Mouse (Mus musculus) cerebellum, adult 11 months (tissue): ENCODE data around the gene Mipol1.
"Not testable (repeated sequence)": the region's sequence is repeated elsewhere in the genome, so short reads cannot be mapped to it uniquely, and the experiment has no call there.

ENCODE experiments used
- DNase-seq: peaks from one replicate; pipeline ENCODE4 v3.0.0; 2022

Gene Mipol1

DNA sequence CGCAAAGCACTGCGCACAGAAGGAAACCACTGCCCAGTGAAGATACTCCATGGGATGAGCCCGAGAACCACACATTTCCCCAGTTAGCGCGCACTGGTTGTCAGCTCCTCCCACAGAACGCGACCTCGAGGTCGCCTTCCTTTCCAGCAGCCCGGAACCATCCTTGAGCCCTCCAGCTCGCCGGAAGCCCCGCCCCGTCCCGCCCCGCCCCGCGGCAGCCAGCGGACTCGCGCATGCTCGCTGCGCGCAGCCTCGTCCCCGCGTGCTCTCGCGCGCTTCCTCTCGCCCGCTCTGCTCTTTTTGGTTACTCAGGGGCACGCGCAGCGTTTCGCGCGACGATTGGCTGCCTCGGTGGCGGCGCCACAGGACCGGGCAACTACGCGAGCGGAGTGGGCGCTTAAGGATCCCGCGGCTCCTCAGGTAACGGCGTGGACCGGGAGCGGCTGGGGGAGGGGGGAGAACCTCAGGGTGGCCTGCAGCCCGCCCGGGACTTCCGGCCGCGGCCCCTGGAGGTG is at the start of gene Mipol1, which contains the start of gene Prps1l3:
Gene Mipol1 (plus strand): TSS at position 236 of the 515 bp plus-strand sequence.
Gene Prps1l3 (plus strand): TSS at position 221 of the 515 bp plus-strand sequence.
- peak; percentile 82 for DNase-seq

DNA sequence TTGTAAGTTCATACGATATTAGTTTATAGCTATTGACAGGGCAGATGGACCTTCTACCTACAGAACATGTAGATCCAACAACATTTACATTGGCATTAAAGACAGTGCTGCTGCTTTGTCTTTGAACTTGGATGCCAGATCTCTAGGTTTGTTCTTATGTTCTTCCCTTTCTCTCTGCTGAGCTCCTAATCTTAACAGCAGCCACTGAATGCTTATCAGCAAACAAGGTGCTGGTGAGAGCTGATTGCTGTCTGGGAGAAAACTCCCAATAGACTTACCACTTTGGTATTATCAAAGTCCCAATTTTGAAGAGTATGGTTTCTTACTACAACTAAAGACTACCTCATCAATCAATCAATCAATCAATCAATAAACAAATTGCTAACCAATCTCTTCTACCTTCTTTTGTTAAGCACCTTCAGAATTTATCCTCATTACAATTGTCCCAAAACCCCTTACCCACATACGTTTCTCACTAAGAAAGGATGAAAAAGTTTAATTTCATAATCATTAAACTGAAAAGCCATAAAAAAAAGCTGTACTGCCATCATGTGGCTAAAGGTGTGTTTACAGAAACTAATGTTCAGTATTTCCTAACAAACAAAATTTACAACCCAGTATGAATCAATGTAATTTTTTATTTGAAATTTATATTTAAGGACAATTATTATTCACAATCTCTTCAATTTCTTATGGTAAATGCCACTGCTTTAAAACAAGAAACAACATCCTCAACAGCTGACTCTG is 45.7 kb upstream of the Mipol1 start:
- no peak for DNase-seq

DNA sequence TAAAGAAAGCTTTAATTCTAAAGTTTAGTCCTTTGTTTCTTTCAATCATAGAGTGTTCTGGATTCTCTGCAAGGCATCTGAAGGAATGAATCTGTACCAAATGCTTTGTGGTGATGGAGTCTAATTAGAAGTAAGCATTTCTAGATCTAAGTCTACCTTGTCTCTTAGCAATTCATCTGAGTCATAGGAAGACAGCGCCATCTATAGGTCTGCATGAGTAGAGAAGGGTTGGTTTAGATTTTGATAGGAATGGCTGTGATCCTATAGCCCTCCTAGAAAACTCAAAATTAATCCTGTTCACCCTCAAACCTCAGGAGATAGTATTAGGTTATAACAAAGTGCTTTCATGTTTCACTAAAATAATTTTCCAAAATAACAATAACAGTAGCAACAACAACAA is 44.8 kb upstream of the Mipol1 start:
- DNase-seq: no peak

DNA sequence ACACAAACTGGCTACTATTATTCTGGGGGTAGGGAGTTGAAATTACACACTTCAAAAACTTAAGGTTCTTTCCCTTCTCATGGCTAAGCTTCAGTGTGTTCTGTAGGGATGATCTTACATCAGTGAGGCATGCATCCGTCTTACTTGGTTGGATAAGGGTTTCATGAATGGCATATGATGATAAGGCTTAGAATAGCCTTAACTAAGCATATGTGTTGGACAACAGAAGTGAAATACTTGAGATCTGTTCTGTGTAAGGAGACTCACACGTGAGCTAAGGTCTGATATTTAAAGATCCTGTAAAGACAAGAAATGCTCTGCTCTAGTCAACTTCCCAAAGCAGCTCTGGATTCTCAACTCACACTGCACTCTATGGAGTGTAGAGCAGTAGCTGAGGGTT is 44.1 kb upstream of the Mipol1 start:
- no peak for DNase-seq

DNA sequence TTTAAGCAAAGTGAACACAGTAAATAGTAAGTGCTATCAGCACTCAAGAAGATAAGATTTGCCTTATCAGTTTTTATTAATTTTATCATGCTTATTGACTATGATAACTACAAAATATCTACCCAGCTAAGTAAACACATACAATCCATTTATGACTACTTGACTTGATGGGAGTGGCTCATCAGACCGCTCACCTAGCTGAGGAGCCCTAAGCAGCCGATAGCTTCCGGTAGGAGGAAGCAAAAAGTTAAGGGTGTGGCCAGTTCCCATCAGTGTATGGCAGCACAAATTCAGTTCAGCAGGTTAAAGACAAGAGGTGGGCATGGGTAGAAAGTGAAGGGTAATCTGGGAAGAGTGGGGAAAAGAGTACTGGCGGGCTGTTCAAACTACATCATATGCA is 43.2 kb upstream of the Mipol1 start:
- DNase-seq: no peak

DNA sequence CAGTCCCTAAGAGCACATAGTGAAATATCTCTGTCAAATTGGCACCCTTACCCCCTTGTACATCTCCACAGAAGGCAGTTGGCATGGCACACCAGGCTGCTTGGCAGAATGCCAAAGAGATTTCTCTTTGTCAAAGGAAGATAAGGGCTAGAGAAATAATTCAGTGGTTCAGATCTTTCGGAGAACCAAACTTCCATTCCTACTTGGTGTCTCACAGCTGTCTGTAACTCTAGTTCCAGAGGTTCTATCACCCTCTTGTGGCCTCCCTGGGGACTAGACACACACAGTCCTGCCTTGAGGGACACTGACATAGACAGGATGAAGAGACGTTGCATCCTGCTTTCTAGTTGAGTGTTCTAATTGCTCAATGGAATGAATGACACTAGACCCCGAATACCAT is 35.6 kb upstream of the Mipol1 start:
- DNase-seq: peak; percentile 4

DNA sequence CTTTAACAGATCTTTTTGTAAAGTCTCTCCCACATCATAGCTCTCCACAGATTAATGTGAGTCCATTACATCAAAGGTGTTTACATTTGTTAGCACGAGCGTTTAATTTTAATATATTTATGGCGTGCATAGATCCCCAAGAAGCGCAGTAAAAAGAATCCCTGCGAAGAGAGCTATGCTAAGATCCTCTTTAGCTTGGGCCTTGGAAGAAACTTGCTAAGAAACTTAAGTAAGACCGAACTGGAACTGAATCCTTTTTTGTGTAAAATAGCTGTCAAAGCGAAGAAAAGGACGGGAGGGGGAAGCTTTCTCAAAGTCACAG is 34.0 kb upstream of the Mipol1 start:
- DNase-seq: no peak

DNA sequence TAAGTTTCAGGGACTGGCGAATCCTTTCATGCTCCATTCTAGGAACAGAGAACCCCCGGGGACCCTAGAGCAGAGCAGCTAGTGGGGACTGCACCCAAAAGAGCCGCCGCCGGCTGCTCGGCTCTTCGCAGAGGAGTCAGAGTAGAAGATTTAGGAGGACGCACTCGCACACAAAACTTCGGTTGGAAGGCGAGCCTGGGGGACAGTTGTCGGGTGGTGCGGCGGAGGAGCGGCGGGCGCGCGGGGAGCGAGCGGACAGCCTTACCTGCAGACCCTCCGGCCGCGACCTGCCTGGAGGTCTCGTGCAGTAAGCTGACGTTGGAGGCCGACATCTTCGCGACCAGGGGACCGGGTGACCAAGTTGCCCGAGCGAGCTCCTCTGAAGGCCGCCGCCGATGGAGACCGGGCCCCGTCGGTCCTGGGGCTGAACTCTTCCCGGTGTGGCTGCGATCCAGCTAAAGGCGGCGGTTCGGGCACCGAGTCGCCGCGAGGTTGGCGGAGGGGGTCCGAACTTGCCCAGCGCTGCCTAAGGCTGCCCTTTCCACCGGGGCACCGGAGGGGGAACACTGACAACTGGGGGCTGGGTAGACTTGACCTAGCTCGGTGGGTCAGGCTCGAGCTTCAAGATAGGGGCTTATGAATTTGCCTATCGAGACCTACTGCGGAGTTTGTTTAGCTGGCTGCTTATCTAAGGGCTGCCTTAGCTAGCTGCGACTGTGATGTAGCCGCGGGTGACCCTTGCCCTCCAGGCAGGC is 33.4 kb upstream of the Mipol1 start:
- no peak for DNase-seq

DNA sequence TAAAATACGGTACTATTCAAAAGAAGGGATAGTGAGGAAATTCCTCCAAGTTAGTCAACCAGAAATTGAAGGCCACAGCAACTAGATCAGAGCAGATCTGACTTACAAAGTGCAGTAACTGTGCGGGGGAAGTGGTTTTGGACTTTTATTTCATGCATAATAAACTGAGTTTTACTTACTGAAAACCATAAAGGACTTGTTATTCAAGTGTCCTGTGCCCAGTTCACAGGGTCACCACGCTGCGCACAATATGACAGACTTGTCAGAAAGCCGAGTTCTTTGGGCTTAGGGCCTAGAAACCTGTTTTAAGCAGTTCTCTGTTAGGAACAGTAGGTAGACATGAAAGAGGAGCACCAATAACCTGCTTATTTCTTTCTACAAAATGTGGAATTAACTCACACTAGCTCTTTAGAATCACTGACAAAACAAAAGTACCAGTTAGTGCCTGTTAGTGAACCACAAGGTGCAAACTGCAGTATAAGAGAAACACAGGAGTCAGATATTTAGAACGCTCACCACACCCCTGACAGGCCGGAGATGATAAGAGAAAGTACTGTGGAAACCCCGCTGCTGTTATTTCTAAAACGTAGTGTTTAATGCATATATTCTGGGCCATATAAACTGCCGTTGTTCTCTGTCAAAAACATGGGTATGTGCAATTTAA is 32.7 kb upstream of the Mipol1 start, which contains the start of gene Slc25a21:
Gene Slc25a21 (minus strand): TSS at position 110 of the 664 bp plus-strand sequence.
- no peak for DNase-seq

DNA sequence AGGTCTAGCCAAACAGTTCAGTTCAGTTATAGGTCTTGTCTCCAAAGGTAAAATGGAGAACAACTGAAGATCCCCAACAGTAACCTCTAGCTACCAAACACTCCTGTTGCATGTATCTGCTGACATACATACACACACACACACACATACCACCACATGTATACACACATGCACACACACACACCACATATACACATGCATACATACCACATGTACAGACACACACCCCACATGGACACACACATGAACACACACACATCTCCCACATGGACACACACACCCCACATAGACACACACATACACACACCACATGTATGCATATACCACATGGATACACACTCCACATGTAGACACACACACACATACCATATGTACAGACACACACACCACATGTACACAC is 32.0 kb upstream of the Mipol1 start:
- no peak for DNase-seq

DNA sequence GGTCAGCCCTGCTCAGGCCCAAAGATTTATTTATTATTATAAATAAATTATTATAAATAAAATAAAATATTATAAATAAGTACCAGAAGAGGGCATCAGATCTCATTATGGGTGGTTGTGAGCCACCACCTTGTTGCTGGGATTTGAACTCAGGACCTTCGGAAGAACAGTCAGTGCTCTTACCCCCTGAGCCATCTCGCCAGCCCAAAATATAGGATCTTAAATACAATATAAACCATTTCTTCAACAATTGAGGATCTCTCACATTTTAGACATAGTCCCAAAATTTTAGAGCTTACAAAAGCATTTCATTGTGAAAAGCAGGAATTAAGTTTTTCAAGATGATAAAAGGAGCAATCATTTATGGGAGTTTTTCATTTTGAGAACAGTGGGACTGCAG is 30.8 kb upstream of the Mipol1 start:
- DNase-seq: no peak

DNA sequence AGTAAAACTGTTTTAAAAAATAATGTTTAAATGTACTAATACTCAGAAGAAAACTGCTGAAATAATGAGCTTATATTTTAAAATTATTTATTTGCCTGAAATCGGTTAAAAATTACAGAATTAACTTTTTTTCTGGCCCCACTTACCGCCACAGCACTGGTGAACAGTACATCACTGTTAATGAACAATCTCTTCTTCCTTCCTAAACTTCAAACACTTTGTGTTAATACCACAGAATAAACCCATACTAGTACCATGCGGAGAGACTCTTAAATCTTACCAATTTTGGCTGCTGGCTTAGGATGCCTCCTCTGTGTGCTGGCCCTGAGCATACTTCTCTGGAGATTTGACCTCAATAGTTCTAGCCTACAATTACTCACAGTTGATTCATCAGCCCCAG is 28.3 kb upstream of the Mipol1 start:
- no peak for DNase-seq

DNA sequence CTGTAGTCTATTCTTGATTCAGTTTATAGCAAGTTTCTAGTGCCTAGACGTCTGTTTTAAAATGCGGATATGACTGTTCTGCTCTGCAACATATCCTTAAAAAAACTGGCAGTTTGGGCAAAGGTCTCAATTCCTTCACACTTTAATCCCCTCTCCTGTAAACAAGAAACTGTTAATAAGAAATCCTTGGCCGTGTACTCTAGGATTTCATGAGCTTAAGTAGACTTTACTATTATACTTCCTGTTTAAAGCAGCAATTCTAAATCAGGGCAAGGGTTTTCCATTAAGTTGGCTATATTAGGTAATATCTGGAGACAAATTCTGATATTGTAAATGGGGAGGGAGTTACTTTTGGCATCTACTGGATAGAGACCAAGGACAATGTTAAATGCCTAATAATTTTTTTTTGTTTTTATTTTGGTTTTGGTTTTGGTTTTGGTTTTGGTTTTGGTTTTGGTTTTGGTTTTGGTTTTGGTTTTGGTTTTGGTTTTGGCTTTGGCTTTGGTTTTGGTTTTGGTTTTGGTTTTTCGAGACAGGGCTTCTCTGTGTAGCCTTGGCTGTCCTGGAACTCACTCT is 25.9 kb upstream of the Mipol1 start:
- no peak for DNase-seq

DNA sequence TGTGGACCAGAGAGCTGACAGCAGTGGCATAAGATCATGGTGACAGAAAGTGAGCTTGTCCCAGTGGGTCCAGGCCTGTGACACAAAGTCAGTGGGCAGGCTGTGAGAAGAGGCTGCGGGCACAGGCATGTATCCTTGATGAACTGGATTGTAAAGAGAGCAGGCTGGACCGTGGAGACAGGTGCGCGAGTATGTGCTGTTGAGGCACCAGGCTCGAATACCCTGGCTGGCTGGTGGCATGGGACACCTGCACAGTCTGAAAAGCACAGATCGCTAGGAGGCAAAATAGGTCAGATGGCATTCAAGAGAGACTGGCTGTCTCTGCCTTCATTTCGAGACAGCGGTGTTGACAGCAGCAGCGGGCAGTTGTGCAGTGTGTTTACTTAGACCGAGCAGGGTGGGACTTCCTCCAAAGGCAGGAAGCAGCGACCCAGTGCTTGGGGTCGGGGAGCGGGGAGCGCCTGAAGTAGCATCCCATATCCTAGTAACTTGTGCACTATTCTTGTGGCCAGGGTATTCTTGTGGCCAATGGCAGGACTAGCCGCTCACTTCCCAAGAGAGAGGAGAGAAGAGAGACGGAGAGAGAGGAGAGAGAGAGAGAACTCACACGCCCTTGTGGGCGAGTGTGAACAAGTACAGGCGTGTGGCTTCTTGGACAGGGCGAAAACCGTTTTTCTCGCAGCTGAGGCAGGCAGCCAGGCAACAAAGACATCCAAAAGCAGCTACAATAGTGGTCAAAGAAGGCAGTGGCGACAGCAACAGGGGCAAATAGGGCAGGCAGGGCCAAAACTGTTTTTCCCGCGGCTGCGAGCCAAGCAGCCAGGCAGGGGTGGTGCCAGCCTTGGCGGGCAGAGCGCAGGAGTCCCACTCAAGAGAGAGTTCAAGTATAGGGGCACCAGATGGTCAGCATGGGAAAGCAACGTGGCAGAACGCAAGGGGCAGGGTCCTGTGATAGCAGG is 18.6 kb upstream of the Mipol1 start:
- DNase-seq: no peak

DNA sequence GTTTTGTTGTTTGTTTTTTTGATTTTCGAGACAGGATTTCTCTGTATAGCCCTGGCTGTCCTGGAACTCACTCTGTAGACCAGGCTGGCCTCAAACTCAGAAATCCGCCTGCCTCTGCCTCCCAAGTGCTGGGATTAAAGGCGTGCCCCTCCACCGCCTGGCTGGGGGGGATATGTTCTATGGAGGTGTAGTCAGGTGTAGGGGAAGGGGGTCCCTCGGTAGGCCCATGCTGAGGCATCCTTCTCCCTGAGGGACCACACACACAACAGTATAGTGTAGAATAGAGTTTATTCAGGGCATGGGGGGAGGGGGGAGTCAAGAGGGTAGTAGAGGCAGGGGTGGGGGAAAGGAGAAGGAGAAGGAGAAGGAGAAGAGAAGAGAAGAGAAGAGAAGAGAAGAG is 17.8 kb upstream of the Mipol1 start:
- not testable (repeated sequence) for DNase-seq

DNA sequence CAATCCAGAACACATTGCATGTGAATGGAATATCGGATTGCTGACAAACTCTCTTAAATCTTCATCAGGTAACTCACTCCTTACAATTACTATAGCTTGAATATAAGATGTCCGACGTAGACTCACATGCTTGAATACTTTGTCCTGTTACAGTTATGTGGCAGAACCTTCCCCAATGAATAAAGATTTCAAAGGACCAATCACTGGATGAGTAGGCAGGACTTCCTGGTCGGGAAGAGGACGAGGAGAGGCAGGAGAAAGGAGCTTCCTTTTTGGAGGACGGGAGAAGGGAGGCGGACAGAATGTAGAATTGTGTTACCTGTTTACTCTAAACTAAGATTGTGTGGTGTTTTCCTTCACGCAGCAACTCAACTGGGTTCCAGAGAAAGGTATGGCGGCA is 3.8 kb upstream of the Mipol1 start:
- no peak for DNase-seq

DNA sequence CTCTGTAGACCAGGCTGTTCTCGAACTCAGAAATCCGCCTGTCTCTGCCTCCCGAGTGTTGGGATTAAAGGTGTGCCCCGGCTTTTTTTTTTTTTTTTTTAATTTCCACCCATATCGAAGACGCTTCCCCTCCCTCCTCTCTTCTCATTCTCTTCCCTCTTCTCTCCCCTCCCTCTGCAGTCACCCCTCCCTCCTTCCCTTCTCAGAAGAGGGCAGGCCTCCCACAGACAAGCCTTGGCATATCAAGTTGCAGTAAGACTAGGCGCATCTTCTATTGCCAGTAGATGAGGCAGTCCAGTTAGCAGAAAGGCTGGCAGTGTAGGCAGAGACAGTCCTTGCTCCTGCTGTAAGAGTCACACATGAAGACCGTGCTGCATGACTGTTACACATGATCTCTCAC is 2.5 kb upstream of the Mipol1 start:
- DNase-seq: no peak

DNA sequence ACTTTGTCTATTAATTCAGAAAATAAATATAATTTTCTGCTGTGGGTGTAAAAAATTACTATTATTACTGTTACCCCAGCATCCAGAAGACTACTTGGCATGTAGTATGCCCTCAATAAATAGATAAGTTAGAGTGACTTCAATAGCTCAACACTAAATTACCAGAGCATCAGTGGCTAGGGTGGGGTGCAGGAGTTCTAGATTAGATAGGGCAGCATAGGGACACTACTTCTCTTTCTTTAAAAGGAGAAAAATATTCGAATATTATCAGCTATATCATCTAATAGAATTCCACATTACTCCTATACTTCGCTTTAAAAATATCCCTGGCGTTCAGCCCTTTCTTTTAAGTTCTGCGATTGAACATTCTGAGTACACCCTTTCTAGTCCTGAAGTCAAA is 524 bp upstream of the Mipol1 start:
- no peak for DNase-seq

DNA sequence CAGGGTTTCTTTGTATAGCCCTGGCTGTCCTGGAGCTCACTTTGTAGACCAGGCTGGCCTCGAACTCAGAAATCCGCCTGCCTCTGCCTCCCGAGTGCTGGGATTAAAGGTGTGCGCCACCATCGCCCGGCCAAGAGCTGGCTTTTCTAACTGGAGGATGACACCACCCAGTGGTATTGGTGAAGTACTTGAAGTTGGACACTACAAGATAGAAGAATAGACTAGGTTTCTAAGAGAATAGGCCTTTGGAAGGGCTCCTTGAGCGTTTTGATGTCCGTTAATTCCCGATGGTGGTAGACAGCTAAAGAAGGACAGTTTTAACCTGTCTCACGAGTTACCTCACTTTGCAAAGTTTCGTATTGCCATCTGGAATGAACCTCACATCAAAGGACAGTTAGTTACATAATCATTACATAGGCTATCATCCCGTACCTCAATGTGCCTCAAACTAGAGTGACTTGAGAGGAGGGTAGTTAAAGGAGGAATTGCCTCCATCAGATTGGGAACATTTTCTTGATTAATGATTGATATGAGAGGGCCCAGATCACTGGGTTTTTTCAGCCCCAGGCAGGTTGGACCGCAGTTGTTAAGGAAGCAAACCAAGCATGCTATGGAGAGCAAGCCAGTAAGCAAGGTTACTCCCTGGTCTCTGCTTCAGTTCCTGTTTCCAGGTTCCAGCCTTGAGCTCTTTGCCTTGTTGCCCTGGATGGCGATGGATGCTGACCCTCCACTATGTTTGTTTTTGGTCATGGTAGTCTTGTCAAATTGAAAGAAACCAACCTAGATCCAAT is 1.1 kb downstream of the Mipol1 start:
- peak; percentile 12 for DNase-seq

DNA sequence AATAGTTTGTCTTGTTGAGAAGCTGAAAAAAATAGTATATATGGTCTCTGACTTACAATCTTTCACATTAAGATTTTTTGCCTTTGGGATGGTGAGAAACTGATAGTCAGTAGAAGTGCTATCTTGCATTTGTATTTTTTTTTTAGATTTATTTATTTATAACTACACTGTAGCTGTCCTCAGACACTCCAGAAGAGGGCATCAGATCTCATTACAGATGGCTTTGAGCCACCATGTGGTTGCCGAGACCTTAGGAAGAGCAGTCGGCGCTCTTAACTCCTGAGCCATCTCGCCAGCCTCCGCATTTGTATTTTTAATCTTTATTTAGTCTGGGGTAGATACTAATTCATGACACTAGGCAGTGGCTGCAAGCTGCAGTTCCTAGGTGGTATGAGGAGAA is 3.2 kb downstream of the Mipol1 start:
- no peak for DNase-seq
